ENCODE assay signal across 18 mouse cellular contexts in the genomic region with DNA sequence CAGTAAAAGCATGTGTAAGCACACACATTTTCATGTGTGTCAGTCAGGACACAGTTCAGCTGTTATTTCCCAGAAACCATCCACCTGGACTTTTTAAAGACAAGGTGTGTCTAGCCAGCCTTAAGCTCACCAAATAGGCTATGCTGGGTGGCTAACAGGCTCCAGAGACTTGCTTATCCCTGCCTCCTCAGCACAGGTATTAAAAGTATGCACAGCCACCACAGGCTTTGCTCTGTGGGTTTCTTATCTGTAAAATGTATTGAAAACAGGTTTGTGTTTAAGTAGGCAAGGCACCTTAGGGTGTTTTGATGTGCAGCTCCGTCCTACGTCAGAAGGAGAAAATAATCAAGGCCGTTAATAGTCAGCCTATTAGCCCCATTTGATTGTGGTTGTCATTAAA.
"Had no signal": no experiment of that assay in that cellular context is flagged by ENCODE, and none has a peak within 500 bp of the region (broad histone marks: within the 10 kb centered on the region; RNA-seq: fewer than 3 reads in every experiment).

No protein-coding gene starts in this region.

- H3K4me2 ChIP-seq: liver, embryonic 15.5 days; lung, embryonic 15.5 days; midbrain, embryonic 12.5 days; midbrain, embryonic 15.5 days; neural tube, embryonic 12.5 days had no signal

- H3K27me3 ChIP-seq: liver, embryonic 15.5 days; lung, embryonic 15.5 days; midbrain, embryonic 12.5 days; midbrain, embryonic 15.5 days; neural tube, embryonic 12.5 days had no signal

- ATAC-seq: liver, postnatal 0 days; midbrain, embryonic 15.5 days had no signal

- H3K4me1 ChIP-seq: liver, embryonic 15.5 days; megakaryocyte, embryonic 14.5 days; midbrain, embryonic 12.5 days; midbrain, embryonic 15.5 days; neural tube, embryonic 12.5 days had no signal

- H3K27ac ChIP-seq: liver, embryonic 15.5 days; lung, embryonic 15.5 days; macrophage; midbrain, embryonic 12.5 days; midbrain, embryonic 15.5 days; neural tube, embryonic 12.5 days had no signal

- H3K9me3 ChIP-seq: liver, embryonic 15.5 days; lung, embryonic 15.5 days; megakaryocyte, embryonic 14.5 days; midbrain, embryonic 12.5 days; midbrain, embryonic 15.5 days; neural tube, embryonic 12.5 days had no signal

- H3K4me3 ChIP-seq: liver, embryonic 15.5 days; lung, embryonic 15.5 days; megakaryocyte, embryonic 14.5 days; midbrain, embryonic 12.5 days; midbrain, embryonic 15.5 days; neural tube, embryonic 12.5 days had no signal

- H3K36me3 ChIP-seq: liver, embryonic 15.5 days; lung, embryonic 15.5 days; midbrain, embryonic 12.5 days; midbrain, embryonic 15.5 days; neural tube, embryonic 12.5 days had no signal

- H3K9ac ChIP-seq: liver, embryonic 15.5 days; liver, postnatal 0 days; lung, embryonic 15.5 days; midbrain, embryonic 12.5 days; midbrain, embryonic 15.5 days; neural tube, embryonic 12.5 days had no signal

- DNase-seq: liver, postnatal 0 days; lung, adult 2 months; lung, postnatal 10 days; retina, postnatal 1 day; right cerebral cortex, adult 18-20 months; right cerebral cortex, postnatal 25 days; right cerebral cortex, postnatal 4 days; spleen, adult 18-20 months; thymus, adult 18-20 months; thymus, postnatal 14 days; thymus, postnatal 36 days had no signal
